Mouse (Mus musculus): Measurements from ENCODE around the gene Borcs6. TPM values are rescaled to one million over a fixed set of nuclear protein-coding genes. Genes with fewer than 3 reads are reported as not detected.

Borcs6 gene
- total RNA-seq, 2 experiments from 2014 or later = 23.8 to 25.2 TPM

Other genes starting within 250 kb of the Borcs6 start
- gene Ndel1, start 187.9 kb upstream of the Borcs6 start, total RNA-seq (2021) = 10 to 100 TPM; 75.9 to 81.6 TPM
- not detected for gene Rnf222, start 171.2 kb upstream of the Borcs6 start, total RNA-seq (2021)
- 100 to 1,000 TPM; 866 to 875 TPM for gene Rpl26, start 158.1 kb upstream of the Borcs6 start, total RNA-seq (2021)
- gene Odf4, start 132.6 kb upstream of the Borcs6 start, total RNA-seq (2021) = 1 to 10 TPM in 1 of 2 experiments, under 1 TPM in 1; 0.72 to 1.7 TPM
- gene Arhgef15, start 102.2 kb upstream of the Borcs6 start, total RNA-seq (2021) = 10 to 100 TPM; 17.6 to 19.9 TPM
- 1 to 10 TPM; 1.1 to 2.0 TPM for gene Slc25a35, start 91.6 kb upstream of the Borcs6 start, total RNA-seq (2021)
- 10 to 100 TPM; 16.4 to 23.8 TPM for gene Rangrf, start 84.5 kb upstream of the Borcs6 start, total RNA-seq (2021)
- gene Pfas, start 51.3 kb upstream of the Borcs6 start, total RNA-seq (2021) = 10 to 100 TPM; 35.3 to 36.6 TPM
- 10 to 100 TPM; 60.8 to 64.7 TPM for gene Ctc1, start 43.8 kb upstream of the Borcs6 start, total RNA-seq (2021)
- 1 to 10 TPM; 8.2 to 10.0 TPM for gene Aurkb, start 14.1 kb upstream of the Borcs6 start, total RNA-seq (2021)
- 10 to 100 TPM; 13.9 to 14.8 TPM for gene Tmem107, start 11.1 kb downstream of the Borcs6 start, total RNA-seq (2021)
- 100 to 1,000 TPM; 579 to 594 TPM for gene Vamp2, start 28.8 kb downstream of the Borcs6 start, total RNA-seq (2021)
- gene Per1, start 35.5 kb downstream of the Borcs6 start, total RNA-seq (2021) = 10 to 100 TPM; 52.8 to 58.0 TPM
- 1 to 10 TPM; 2.3 to 2.6 TPM for gene Hes7, start 60.7 kb downstream of the Borcs6 start, total RNA-seq (2021)
- 1 to 10 TPM; 1.2 to 1.7 TPM for gene 9130213A22Rik, start 62.9 kb downstream of the Borcs6 start, total RNA-seq (2021)
- 10 to 100 TPM; 10.8 to 13.1 TPM for gene Aloxe3, start 66.2 kb downstream of the Borcs6 start, total RNA-seq (2021)
- gene Alox12b, start 97.3 kb downstream of the Borcs6 start, total RNA-seq (2021) = under 1 TPM; 0.16 to 0.18 TPM
- 1 to 10 TPM; 1.2 to 2.5 TPM for gene Alox8, start 138.1 kb downstream of the Borcs6 start, total RNA-seq (2021)
- gene Gucy2e, start 177.3 kb downstream of the Borcs6 start, total RNA-seq (2021) = under 1 TPM; 0.52 to 0.87 TPM